Mouse (Mus musculus) midbrain, embryonic 13.5 days (tissue): ENCODE data around the gene Akain1. TPM values are rescaled to one million over a fixed set of nuclear protein-coding genes. Genes with fewer than 3 reads are reported as not detected.

Experiments used
- ATAC-seq: fragments of 200-750 bp; cut with Nextera tagmentation; 2 replicates; pipeline ENCODE4 v1.8.0; 2017; ENCODE audit warnings: mild to moderate bottlenecking, moderate TSS enrichment, moderate library complexity
- H3K27ac ChIP-seq: fragments of 300-500 bp; sonication (generic); 2 replicates; pipeline ENCODE4 v1.5.1; 2015; ENCODE audit warnings: inconsistent platforms, mild to moderate bottlenecking, moderate library complexity
- H3K27me3 ChIP-seq: fragments of 300-500 bp; sonication (generic); 2 replicates; pipeline ENCODE4 v1.6.1; 2015; ENCODE audit warnings: mild to moderate bottlenecking, inconsistent platforms
- H3K36me3 ChIP-seq: fragments of 300-500 bp; sonication (generic); 2 replicates; pipeline ENCODE4 v1.6.1; 2015; ENCODE audit warnings: mild to moderate bottlenecking, inconsistent platforms
- H3K4me1 ChIP-seq: fragments of 300-500 bp; sonication (generic); replicated peaks from 2 replicates; pipeline ENCODE4 v1.6.1; 2015; ENCODE audit warnings: inconsistent platforms
- H3K4me2 ChIP-seq: fragments of 300-500 bp; sonication (generic); replicated peaks from 2 replicates; pipeline ENCODE4 v1.6.1; 2015; ENCODE audit warnings: moderate library complexity, mild to moderate bottlenecking, inconsistent platforms
- H3K4me3 ChIP-seq: fragments of 300-500 bp; sonication (generic); replicated peaks from 2 replicates; pipeline ENCODE4 v1.5.1; 2015; ENCODE audit warnings: mild to moderate bottlenecking, inconsistent platforms
- H3K9ac ChIP-seq: fragments of 300-500 bp; sonication (generic); replicated peaks from 2 replicates; pipeline ENCODE4 v1.6.1; 2015; ENCODE audit warnings: mild to moderate bottlenecking, inconsistent platforms
- H3K9me3 ChIP-seq: fragments of 300-500 bp; sonication (generic); 2 replicates; pipeline ENCODE4 v1.6.1; 2016; ENCODE audit warnings: mild to moderate bottlenecking, inconsistent platforms
- WGBS: fragments of 180-500 bp; shearing (Covaris S2); methylation state at CpG from one replicate; pipeline ENCODE4 v1.1.7; 2015; 5-methylcytosine and 5-hydroxymethylcytosine counted together
- polyA plus RNA-seq: library from polyadenylated mRNA; unstranded; fragments of >200 nt; fragmentation: Nextera tagmentation; extraction: Ambion mirVana; gene quantifications from 2 replicates; pipeline ENCODE4 v1.2.1, GENCODE M21; 2015

Akain1 gene
- polyA plus RNA-seq: 0.24 and 0.26 TPM in 2 replicates

GRCm38 (mm10) chr17:69438990-69439491, at the start of gene Akain1:
Gene Akain1, plus strand, starts transcription at chr17:69439326.
- H3K27me3 ChIP-seq: peaks cover 62% of the 10 kb centered on the region
- H3K4me2 ChIP-seq: peak within 1 kb of the TSS; percentile 93
- WGBS: under 1% methylated on average over 35 of the region's 44 CpGs
- no peaks in the 10 kb centered on the region for H3K9me3 ChIP-seq
- peak within 1 kb of the TSS; percentile 64 for H3K9ac ChIP-seq
- no peak within 1 kb of the TSS for H3K27ac ChIP-seq
- ATAC-seq: peak; percentile 92
- H3K4me1 ChIP-seq: peaks cover 19% of the 10 kb centered on the region
- H3K36me3 ChIP-seq: no peaks in the 10 kb centered on the region
- H3K4me3 ChIP-seq: peak within 1 kb of the TSS; percentile 59

GRCm38 (mm10) chr17:69396147-69397033, 42.7 kb upstream of the Akain1 start:
- Histone ChIP-seq H3K27me3 (no peaks in the 10 kb centered on the region), H3K4me2 (0 out of 2 replicates have a peak overlapping the region, but pooled peaks have one; percentile 12), H3K4me3 (no peak overlapping the region), H3K4me1 (no peaks in the 10 kb centered on the region), H3K27ac (no peak overlapping the region), H3K9me3 (no peaks in the 10 kb centered on the region), H3K36me3 (peaks cover 5% of the 10 kb centered on the region; the same call in 1 of the 2 replicates), H3K9ac (no peak overlapping the region)
- WGBS: 35% methylated on average over 14 of the region's 16 CpGs
- no peak for ATAC-seq

DNA sequence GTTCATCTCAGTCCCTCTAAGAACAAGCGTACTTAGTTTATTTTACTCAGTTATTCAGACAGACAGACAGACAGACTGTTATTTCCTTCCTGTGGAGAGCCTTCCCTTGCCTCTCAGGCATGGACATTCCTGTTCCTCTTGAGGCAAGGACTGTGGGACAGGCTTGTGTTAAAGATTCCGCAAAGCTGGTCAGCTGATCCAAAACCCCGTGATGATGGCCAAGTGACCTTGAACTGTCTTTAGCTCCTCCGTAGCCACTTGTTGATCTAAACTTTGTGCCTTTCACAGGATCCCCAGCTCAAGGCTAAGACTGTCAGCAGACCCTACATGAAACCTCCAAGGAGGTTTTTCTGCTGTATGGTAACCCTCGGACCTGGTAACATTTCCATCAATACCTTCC, 42.0 kb upstream of the Akain1 start:
- no peak for ATAC-seq
- Histone ChIP-seq H3K27me3 (no peaks in the 10 kb centered on the region), H3K9me3 (no peaks in the 10 kb centered on the region), H3K9ac (no peak overlapping the region), H3K4me1 (no peaks in the 10 kb centered on the region), H3K27ac (no peak overlapping the region), H3K36me3 (no peaks in the 10 kb centered on the region; the same call in 1 of the 2 replicates), H3K4me3 (no peak overlapping the region), H3K4me2 (no peak overlapping the region)
- WGBS: 66% methylated on average over 5 of the region's 5 CpGs

- Histone ChIP-seq H3K27ac (no peak overlapping the region), H3K9ac (no peak overlapping the region), H3K4me2 (no peak overlapping the region), H3K4me3 (no peak overlapping the region), H3K27me3 (no peaks in the 10 kb centered on the region), H3K9me3 (no peaks in the 10 kb centered on the region), H3K36me3 (no peaks in the 10 kb centered on the region), H3K4me1 (no peaks in the 10 kb centered on the region)
- ATAC-seq: no peak
Observed at GRCm38 (mm10) chr17:69398092-69398491, 41.0 kb upstream of the Akain1 start.

DNA sequence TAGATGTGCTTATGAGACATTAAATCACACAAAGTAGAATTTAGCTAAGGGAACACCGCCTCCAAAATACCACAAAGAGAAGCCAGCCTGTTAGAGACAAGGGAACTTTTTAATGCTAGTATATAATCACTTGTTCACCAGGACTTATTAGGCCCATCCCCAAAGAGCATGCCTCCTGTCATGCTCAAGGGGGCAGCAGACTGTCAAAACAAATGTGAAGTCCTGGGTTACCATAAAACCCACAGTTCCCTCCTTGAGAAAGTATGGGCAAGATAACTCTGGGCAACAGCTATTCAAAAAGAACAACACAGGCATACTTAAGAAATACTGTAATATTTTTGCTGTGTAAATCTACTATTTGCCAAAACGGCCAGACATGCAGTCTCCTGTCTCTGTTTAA, 38.0 kb upstream of the Akain1 start:
- no peak overlapping the region for H3K4me3 ChIP-seq
- H3K27me3 ChIP-seq: no peaks in the 10 kb centered on the region
- H3K4me2 ChIP-seq: no peak overlapping the region
- 81% methylated on average over 2 of the region's 2 CpGs for WGBS
- no peaks in the 10 kb centered on the region for H3K36me3 ChIP-seq
- no peaks in the 10 kb centered on the region for H3K9me3 ChIP-seq
- no peak for ATAC-seq
- no peaks in the 10 kb centered on the region for H3K4me1 ChIP-seq
- no peak overlapping the region for H3K27ac ChIP-seq
- no peak overlapping the region for H3K9ac ChIP-seq

DNA sequence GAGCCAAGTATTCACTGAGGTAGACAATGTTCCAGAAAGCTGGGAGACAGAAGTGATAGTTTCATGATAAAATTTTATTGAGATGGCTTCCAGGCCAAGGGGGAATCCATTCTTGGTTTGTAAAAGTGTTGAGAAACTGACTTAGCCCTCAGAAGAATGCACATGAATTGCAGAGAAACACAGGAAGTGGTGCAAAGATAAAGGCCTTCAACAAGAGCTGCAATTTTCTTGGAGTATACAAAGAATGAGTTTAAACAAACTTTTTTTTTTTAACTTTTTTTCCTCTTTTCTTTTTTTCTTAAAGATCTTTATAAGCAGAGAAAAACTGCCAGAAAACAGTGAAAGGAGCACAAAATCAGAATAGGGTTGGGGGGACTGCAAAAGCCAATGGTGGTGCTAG, 23.0 kb upstream of the Akain1 start:
- no peaks in the 10 kb centered on the region for H3K9me3 ChIP-seq
- H3K36me3 ChIP-seq: no peaks in the 10 kb centered on the region
- peak overlapping the region; percentile 87 for H3K9ac ChIP-seq
- no peaks in the 10 kb centered on the region for H3K27me3 ChIP-seq
- no peak overlapping the region for H3K27ac ChIP-seq
- peaks cover 20% of the 10 kb centered on the region for H3K4me1 ChIP-seq
- H3K4me2 ChIP-seq: peak overlapping the region; percentile 68
- peak overlapping the region; percentile 69 for H3K4me3 ChIP-seq
- ATAC-seq: no peak

GRCm38 (mm10) chr17:69416920-69417661, 22.0 kb upstream of the Akain1 start:
- no peaks in the 10 kb centered on the region for H3K36me3 ChIP-seq
- peaks cover 23% of the 10 kb centered on the region for H3K4me1 ChIP-seq
- peak; percentile 100 for ATAC-seq
- H3K9me3 ChIP-seq: no peaks in the 10 kb centered on the region
- peak overlapping the region; percentile 87 for H3K9ac ChIP-seq
- H3K27me3 ChIP-seq: no peaks in the 10 kb centered on the region
- peak overlapping the region; percentile 68 for H3K4me2 ChIP-seq
- H3K27ac ChIP-seq: peak overlapping the region; percentile 88
- WGBS: under 1% methylated on average over 56 of the region's 56 CpGs
- peak overlapping the region; percentile 69 for H3K4me3 ChIP-seq

DNA sequence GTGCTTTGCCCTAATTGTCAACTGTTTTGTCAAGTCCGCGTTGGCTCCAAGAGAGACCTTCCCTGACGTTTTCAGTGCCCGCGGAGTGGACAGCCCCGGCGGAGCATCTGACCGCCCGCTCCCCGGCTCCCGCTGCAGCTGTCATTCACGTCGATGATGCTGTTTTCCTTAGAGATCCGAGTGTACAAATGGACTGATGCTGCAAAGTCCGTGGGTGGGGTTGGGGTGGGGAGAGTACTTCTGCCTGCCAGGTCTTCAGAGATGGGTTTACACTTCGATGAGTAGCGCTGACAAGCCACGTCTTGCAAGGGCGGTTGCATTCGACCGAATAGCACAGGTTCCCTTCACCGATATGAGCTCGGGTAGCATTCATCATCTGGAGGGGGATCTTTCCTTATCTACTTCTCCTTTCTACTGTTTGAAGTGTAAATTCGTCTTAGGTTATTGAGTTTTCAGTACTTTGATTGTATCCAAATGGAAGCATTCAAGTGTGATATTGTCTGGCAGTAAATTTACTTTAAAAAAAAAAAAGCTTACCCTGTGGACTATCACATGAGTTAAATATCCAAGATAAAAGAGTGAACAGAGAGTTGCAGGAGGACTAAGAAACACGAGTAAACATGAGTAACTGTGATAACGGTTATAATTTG, 21.3 kb upstream of the Akain1 start:
- H3K4me1 ChIP-seq: peaks cover 23% of the 10 kb centered on the region
- 4% methylated on average over 26 of the region's 26 CpGs for WGBS
- H3K9ac ChIP-seq: peak overlapping the region; percentile 87
- no peaks in the 10 kb centered on the region for H3K27me3 ChIP-seq
- peak overlapping the region; percentile 88 for H3K27ac ChIP-seq
- H3K9me3 ChIP-seq: no peaks in the 10 kb centered on the region
- H3K4me3 ChIP-seq: peak overlapping the region; percentile 69
- H3K36me3 ChIP-seq: no peaks in the 10 kb centered on the region
- peak overlapping the region; percentile 64 for H3K4me2 ChIP-seq
- no peak for ATAC-seq

DNA sequence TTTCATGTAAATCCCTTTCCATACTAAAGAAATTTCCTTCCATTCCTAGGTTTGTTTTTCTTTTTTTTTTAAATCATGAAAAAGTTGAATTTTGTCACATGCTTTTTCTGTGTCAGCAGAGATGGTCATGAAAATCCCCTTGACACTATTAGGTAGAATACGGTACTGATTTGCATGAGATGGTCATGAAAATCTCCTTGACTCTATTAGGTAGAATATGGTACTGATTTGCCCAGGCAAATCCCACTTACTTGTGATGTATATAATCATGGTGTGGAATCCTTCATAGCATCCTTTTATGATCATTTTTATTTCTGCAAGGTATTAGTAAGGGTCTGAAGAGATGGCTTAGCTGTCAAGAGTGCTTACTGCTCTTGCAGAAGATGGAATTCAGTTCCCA, 17.5 kb upstream of the Akain1 start:
- no peaks in the 10 kb centered on the region for H3K27me3 ChIP-seq
- H3K4me3 ChIP-seq: no peak overlapping the region
- WGBS: 2% methylated on average over 1 of the region's 1 CpGs
- H3K9ac ChIP-seq: no peak overlapping the region
- peaks cover 16% of the 10 kb centered on the region for H3K4me1 ChIP-seq
- no peak for ATAC-seq
- H3K4me2 ChIP-seq: no peak overlapping the region
- no peak overlapping the region for H3K27ac ChIP-seq
- no peaks in the 10 kb centered on the region for H3K36me3 ChIP-seq
- no peaks in the 10 kb centered on the region for H3K9me3 ChIP-seq

GRCm38 (mm10) chr17:69437836-69438235, 1.3 kb upstream of the Akain1 start:
- no peak overlapping the region for H3K27ac ChIP-seq
- no peak overlapping the region for H3K4me2 ChIP-seq
- ATAC-seq: no peak
- H3K36me3 ChIP-seq: no peaks in the 10 kb centered on the region
- no peaks in the 10 kb centered on the region for H3K9me3 ChIP-seq
- WGBS: 79% methylated on average over 5 of the region's 5 CpGs
- peaks cover 61% of the 10 kb centered on the region for H3K27me3 ChIP-seq
- H3K9ac ChIP-seq: no peak overlapping the region
- H3K4me3 ChIP-seq: no peak overlapping the region
- H3K4me1 ChIP-seq: peaks cover 19% of the 10 kb centered on the region

GRCm38 (mm10) chr17:69438486-69438885, 640 bp upstream of the Akain1 start:
- ATAC-seq: no peak
- H3K4me3 ChIP-seq: peak overlapping the region; percentile 59
- H3K36me3 ChIP-seq: no peaks in the 10 kb centered on the region
- H3K27ac ChIP-seq: no peak overlapping the region
- peaks cover 62% of the 10 kb centered on the region for H3K27me3 ChIP-seq
- 33% methylated on average over 14 of the region's 14 CpGs for WGBS
- H3K9me3 ChIP-seq: no peaks in the 10 kb centered on the region
- H3K9ac ChIP-seq: no peak overlapping the region
- H3K4me1 ChIP-seq: peaks cover 19% of the 10 kb centered on the region
- H3K4me2 ChIP-seq: peak overlapping the region; percentile 93
